Mouse (Mus musculus) CH12.LX (cell line): ENCODE measurements around the gene Dgcr6.

Source experiments
- CTCF ChIP-seq, 2 experiments: IDR thresholded peaks in 1 of 2; conservative IDR thresholded peaks in 1 of 2; 2 replicates each; pipeline ENCODE4 v1.5.1; 2011 to 2012; ENCODE audit warnings: low read depth in 2 of 2, low read length in 2 of 2, improper control_type of control experiment in 1 of 2, inconsistent platforms in 1 of 2, mild to moderate bottlenecking in 1 of 2, moderate library complexity in 1 of 2
- HCFC1 ChIP-seq: IDR thresholded peaks from 2 replicates; pipeline ENCODE4 v1.6.1; 2012; ENCODE audit warnings: low read depth, mild to moderate bottlenecking, inconsistent platforms, low read length, improper control_type of control experiment
- NELFE ChIP-seq: IDR thresholded peaks from 2 replicates; pipeline ENCODE4 v1.6.1; 2011; ENCODE audit warnings: low read depth, low read length, improper control_type of control experiment
- NRF1 ChIP-seq: IDR thresholded peaks from 2 replicates; pipeline ENCODE4 v1.6.1; 2014; ENCODE audit warnings: low read depth, mild to moderate bottlenecking, inconsistent platforms, low read length, improper control_type of control experiment, moderate library complexity
- POLR2A ChIP-seq: IDR thresholded peaks from 2 replicates; pipeline ENCODE4 v1.6.1; 2011; ENCODE audit warnings: low read depth, mild to moderate bottlenecking, improper control_type of control experiment, low read length
- SMC3 ChIP-seq: IDR thresholded peaks from 2 replicates; pipeline ENCODE4 v1.6.1; 2011; ENCODE audit warnings: low read depth, low read length, improper control_type of control experiment

- TF ChIP-seq POLR2A (no peak), CTCF (conservative IDR thresholded peaks at IDR 0.05 in 1 of 2, IDR thresholded peaks at IDR 0.05 in 1 of 2; ENCODE audit: low read depth in 2 of 2, low read length in 2 of 2) (no peak), HCFC1 (no peak), NELFE (no peak), SMC3 (no peak), NRF1 (no peak)
Observed at GRCm38 (mm10) chr16:18083231-18083951, 30.7 kb downstream of the Dgcr6 start.
